Mouse (Mus musculus) testis, adult 2 months (tissue): ENCODE results near the gene Nmt1. TPM values are rescaled to one million over a fixed set of nuclear protein-coding genes. Genes with fewer than 3 reads are reported as not detected.

Source experiments
- H3K27ac ChIP-seq: fragments of 200-500 bp; 2 replicates; pipeline ENCODE4 v1.5.1; 2012; ENCODE audit warnings: low read depth, low read length; ENCODE audit not compliant: control insufficient read depth, insufficient read depth
- H3K27me3 ChIP-seq: fragments of 200-500 bp; 2 replicates; pipeline ENCODE4 v1.6.1; 2012; ENCODE audit warnings: mild to moderate bottlenecking, low read length, moderate library complexity; ENCODE audit not compliant: control insufficient read depth, insufficient read depth
- H3K36me3 ChIP-seq: fragments of 200-500 bp; 2 replicates; pipeline ENCODE4 v1.6.1; 2012; ENCODE audit warnings: mild to moderate bottlenecking, low read length; ENCODE audit not compliant: control insufficient read depth, insufficient read depth
- H3K4me1 ChIP-seq: fragments of 200-500 bp; 2 replicates; pipeline ENCODE4 v1.6.1; 2012; ENCODE audit warnings: low read length; ENCODE audit not compliant: control insufficient read depth, insufficient read depth
- H3K4me3 ChIP-seq: fragments of 200-500 bp; 2 replicates; pipeline ENCODE4 v1.5.1; 2012; ENCODE audit warnings: low read depth, mild to moderate bottlenecking, low read length, moderate library complexity, mixed read lengths; ENCODE audit not compliant: control insufficient read depth
- CTCF ChIP-seq: fragments of 200-500 bp; IDR thresholded peaks from 2 replicates; pipeline ENCODE4 v1.5.1; 2012; ENCODE audit warnings: low read depth, mild to moderate bottlenecking, inconsistent platforms, low read length, moderate library complexity; ENCODE audit not compliant: control insufficient read depth, insufficient read depth, insufficient replicate concordance
- POLR2A ChIP-seq: fragments of 200-500 bp; IDR thresholded peaks from 2 replicates; pipeline ENCODE4 v1.6.1; 2012; ENCODE audit warnings: low read depth, mild to moderate bottlenecking, inconsistent platforms, low read length, moderate library complexity; ENCODE audit not compliant: control insufficient read depth
- polyA plus RNA-seq: library from polyadenylated mRNA; depleted of rRNA; stranded (reverse); fragments of >200 nt; gene quantifications from 2 replicates; pipeline ENCODE4 v1.2.3, GENCODE M21; 2012

The Nmt1 gene
- polyA plus RNA-seq, 1 experiment, result 97.3 TPM

DNA sequence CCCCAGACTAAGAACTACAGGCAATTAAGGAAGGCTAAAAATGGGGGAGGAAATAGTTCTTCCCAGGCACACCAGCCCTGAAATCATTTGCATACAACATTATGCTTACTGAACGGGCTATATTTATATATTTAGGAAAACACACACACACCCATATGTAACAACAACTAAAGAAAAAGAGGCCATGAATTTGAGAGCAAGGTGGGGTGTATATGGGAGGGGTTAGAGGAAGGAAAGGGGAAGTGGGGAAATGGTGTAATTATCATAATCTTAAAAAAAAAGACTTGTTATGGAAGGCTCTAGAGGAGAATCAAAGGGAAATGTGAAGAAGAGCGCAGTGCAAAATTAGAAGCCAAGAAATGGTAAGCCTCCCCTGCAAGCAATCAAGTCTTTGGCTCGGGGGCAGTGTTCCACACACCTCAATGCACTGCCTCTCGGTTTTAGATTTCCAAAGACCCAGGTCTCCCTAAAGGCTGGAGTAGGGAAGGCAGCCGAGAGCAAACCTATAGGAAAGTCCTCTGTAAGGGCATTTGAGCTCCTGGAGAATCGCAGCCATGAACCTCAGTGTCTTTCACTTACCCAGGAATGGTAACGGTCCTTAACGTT is 317 bp upstream of the Nmt1 start:
- TF ChIP-seq POLR2A (no peak), CTCF (no peak)
- peak overlapping the region; percentile 96 for H3K27ac ChIP-seq
- H3K4me1 ChIP-seq, result no peaks in the 10 kb centered on the region; the same call in 1 of the 2 replicates
- H3K27me3 ChIP-seq, result no peaks in the 10 kb centered on the region
- H3K36me3 ChIP-seq, result peaks cover 3% of the 10 kb centered on the region; the same call in 1 of the 2 replicates
- peak overlapping the region; percentile 97 for H3K4me3 ChIP-seq

DNA sequence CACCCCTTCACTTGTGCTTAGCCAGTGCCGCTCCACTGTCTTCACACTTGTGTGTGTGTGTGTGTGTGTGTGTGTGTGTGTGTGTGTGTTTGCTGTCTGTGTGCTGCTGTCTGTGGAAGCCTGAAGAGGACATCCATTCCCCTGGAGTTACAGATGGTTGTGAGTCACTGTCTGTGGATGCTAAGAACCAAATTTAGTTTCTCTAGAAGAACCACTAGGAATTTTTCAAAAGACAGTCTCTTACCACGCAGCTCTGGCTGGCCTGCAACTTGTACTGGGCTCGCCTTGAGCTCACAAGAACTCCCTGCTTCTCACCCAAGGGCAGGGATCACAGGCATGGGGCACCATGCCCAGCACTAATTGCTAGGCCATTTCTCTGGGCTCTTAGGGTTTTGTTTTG is 5.0 kb downstream of the Nmt1 start:
- no peak for TF ChIP-seq POLR2A
- no peak for TF ChIP-seq CTCF
- Histone ChIP-seq H3K36me3 (no peaks in the 10 kb centered on the region), H3K27ac (peak overlapping the region; percentile 6; the same call in 1 of the 2 replicates), H3K27me3 (no peaks in the 10 kb centered on the region), H3K4me1 (no peaks in the 10 kb centered on the region; the same call in 1 of the 2 replicates), H3K4me3 (no peak overlapping the region)

DNA sequence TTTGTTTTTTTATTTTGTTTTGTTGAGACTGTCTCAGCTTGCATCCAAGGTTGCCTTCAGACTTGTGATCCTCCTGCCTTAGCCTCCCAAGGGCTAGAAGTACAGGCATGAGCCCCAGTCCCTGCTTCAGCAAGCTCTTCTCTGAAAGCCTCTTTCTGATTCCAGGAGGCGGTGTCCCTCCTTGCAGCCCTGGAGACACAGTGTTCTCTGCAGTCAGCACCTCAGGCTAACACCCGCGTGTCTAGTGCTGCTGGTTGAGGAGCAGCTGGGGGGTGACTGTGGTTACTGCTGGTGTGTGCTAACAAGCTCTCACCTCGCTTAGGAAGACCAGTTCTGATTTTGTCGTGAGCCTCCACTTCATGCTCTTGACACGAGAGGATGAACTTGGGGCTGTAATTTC is 7.0 kb downstream of the Nmt1 start:
- no peaks in the 10 kb centered on the region for H3K27me3 ChIP-seq
- H3K27ac ChIP-seq, result no peak overlapping the region
- TF ChIP-seq CTCF, result no peak
- no peak for TF ChIP-seq POLR2A
- no peaks in the 10 kb centered on the region for H3K4me1 ChIP-seq
- H3K4me3 ChIP-seq, result no peak overlapping the region
- H3K36me3 ChIP-seq, result no peaks in the 10 kb centered on the region

DNA sequence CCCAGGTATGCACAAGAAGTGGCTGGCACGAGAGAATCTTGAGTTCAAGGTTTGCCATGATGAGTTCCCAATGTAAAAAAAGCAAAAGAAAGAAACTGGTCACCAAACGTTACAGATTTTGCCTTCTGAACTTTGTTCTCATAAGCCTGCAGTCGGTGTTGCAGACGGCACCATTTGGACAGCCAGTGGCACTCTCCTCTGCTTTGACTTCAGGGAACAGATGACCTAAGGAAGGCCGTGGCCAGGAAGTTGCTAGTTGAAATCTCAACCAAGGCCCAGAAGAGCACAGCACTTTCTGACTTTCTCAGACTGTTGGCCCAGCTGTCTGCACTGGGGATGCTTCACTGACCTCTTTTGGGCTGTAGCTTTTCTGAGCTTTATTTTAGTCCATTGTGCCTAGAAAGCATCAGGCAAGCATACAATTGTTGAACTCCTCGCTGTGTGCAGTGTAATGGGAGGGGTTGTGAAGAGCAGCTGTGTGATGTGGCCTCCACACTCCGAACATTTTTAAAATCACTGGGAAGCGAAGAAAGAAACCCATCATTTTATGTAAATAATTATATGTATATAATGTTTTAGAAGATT is 9.0 kb downstream of the Nmt1 start:
- Histone ChIP-seq H3K4me1 (no peaks in the 10 kb centered on the region), H3K36me3 (no peaks in the 10 kb centered on the region), H3K27me3 (no peaks in the 10 kb centered on the region), H3K27ac (no peak overlapping the region), H3K4me3 (no peak overlapping the region)
- TF ChIP-seq POLR2A, result no peak
- no peak for TF ChIP-seq CTCF

DNA sequence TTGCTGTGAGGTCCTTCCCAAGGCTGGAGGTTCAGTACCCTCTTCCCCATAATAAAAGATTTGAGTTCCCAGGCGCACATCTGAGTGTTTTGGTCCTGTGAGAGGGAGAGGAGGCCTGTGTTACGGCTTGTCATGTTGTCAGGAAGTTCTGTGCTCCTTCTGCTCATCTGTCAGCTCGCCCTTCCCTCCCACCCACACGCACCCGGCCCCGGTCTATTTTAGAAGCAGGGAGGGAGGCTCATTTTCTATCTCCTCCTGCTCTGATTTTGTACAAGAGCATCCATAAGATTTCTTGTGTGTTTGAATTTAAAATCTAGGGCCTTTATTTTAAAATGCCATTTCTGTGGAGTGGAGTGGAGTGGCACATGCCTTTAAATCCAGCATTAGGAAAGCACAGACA is 10.0 kb downstream of the Nmt1 start:
- Histone ChIP-seq H3K36me3 (no peaks in the 10 kb centered on the region; the same call in 1 of the 2 replicates), H3K27ac (no peak overlapping the region), H3K4me3 (no peak overlapping the region), H3K27me3 (no peaks in the 10 kb centered on the region), H3K4me1 (no peaks in the 10 kb centered on the region)
- TF ChIP-seq POLR2A (no peak), CTCF (no peak)

DNA sequence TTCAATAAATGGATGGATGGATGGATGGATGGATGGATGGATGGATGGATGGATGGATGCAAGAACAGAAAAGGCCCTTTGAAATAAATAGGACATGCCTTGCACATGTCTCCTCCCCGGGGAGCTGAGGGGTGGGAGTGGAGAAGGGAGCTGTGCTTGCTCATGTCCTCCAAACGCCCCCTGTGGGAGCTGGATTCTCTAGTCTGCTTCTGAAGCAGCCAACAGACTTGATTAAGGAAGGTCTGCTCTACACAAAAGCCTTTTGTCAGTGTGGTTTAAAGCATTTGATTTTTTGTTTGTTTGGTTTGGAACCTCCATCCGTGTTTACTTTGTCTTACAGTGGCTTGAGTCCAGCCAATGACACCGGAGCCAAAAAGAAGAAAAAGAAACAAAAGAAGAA is 14.8 kb downstream of the Nmt1 start:
- Histone ChIP-seq H3K4me3 (no peak overlapping the region), H3K27me3 (no peaks in the 10 kb centered on the region), H3K36me3 (peaks cover 6% of the 10 kb centered on the region), H3K27ac (no peak overlapping the region), H3K4me1 (no peaks in the 10 kb centered on the region)
- no peak for TF ChIP-seq CTCF
- TF ChIP-seq POLR2A, result no peak

DNA sequence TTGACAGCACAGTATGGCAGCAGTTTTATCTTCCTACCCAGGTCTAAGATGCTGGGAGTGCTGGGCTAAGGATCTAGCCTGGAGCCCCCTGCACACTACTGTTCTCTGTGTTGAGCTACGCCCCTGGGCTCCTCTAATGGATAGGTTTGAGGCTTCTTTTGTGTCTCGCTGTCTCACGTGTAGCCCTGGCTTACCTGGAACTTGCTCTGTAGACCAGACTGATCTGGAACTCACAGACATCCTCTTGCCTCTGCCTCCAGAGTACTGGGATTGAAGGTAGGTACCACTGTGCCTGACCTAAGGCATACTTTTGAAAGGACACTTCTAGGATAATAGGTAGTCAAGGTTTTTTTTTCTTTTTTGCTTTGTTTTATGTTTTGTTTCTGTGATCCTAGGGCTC is 16.0 kb downstream of the Nmt1 start:
- no peaks in the 10 kb centered on the region for H3K27me3 ChIP-seq
- H3K4me1 ChIP-seq, result no peaks in the 10 kb centered on the region
- no peak for TF ChIP-seq CTCF
- TF ChIP-seq POLR2A, result no peak
- H3K36me3 ChIP-seq, result peaks cover 6% of the 10 kb centered on the region
- H3K4me3 ChIP-seq, result no peak overlapping the region
- H3K27ac ChIP-seq, result no peak overlapping the region

DNA sequence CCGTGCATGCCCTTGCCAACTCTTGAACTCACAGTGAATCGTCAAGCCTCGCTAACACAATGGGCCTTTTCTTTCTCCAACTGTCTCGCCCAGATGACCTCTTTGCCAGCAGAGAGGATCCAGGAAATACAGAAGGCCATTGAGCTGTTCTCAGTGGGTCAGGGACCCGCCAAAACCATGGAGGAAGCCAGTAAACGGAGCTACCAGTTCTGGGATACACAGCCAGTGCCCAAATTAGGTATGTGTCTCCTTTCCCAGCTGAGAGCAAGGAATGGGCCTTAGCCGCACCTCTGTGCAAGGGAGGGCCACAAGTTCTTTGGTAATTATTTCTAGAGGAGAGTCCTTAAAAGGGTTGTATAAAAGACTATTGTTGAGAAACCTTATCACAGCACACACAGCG is 18.3 kb downstream of the Nmt1 start:
- TF ChIP-seq POLR2A (no peak), CTCF (no peak)
- Histone ChIP-seq H3K36me3 (peaks cover 6% of the 10 kb centered on the region), H3K4me1 (no peaks in the 10 kb centered on the region), H3K27me3 (no peaks in the 10 kb centered on the region), H3K27ac (no peak overlapping the region), H3K4me3 (no peak overlapping the region)
